Mouse (Mus musculus) lung, postnatal 0 days (tissue): ENCODE results near the gene Gm10024. TPM values are rescaled to one million over a fixed set of nuclear protein-coding genes. Genes with fewer than 3 reads are reported as not detected.
"Not testable (repeated sequence)": the region's sequence is repeated elsewhere in the genome, so short reads cannot be mapped to it uniquely, and the experiment has no call there.

Experiments
- ATAC-seq: fragments of 200-750 bp; cut with Nextera tagmentation; 2 replicates; pipeline ENCODE4 v1.8.0; 2017; ENCODE audit warnings: moderate library complexity
- DNase-seq: peaks from one replicate; pipeline ENCODE4 v3.0.0-alpha.2; 2016; ENCODE audit warnings: low spot score
- H3K27ac ChIP-seq: fragments of 300-500 bp; sonication (generic); 2 replicates; pipeline ENCODE4 v1.5.1; 2014; ENCODE audit warnings: antibody characterized with exemption, mild to moderate bottlenecking, low read length, mixed read lengths
- H3K27me3 ChIP-seq: fragments of 300-500 bp; sonication (generic); replicated peaks from 2 replicates; pipeline ENCODE4 v1.6.1; 2014; ENCODE audit warnings: low read length, mixed read lengths; ENCODE audit not compliant: insufficient read depth
- H3K36me3 ChIP-seq: fragments of 300-500 bp; sonication (generic); 2 replicates; pipeline ENCODE4 v1.6.1; 2014; ENCODE audit warnings: low read length, mixed read lengths; ENCODE audit not compliant: insufficient read depth
- H3K4me1 ChIP-seq: fragments of 300-500 bp; sonication (generic); 2 replicates; pipeline ENCODE4 v1.6.1; 2014; ENCODE audit warnings: antibody characterized with exemption, low read depth, low read length, mixed read lengths; ENCODE audit not compliant: insufficient read depth
- H3K4me2 ChIP-seq: fragments of 300-500 bp; sonication (generic); replicated peaks from 2 replicates; pipeline ENCODE4 v1.6.1; 2014; ENCODE audit warnings: low read depth, mild to moderate bottlenecking, low read length, moderate library complexity, mixed read lengths
- H3K4me3 ChIP-seq: fragments of 300-500 bp; sonication (generic); 2 replicates; pipeline ENCODE4 v1.5.1; 2014; ENCODE audit warnings: low read depth, low read length
- H3K9ac ChIP-seq: fragments of 300-500 bp; sonication (generic); replicated peaks from 2 replicates; pipeline ENCODE4 v1.6.1; 2014; ENCODE audit warnings: low read depth, mild to moderate bottlenecking
- H3K9me3 ChIP-seq: fragments of 300-500 bp; sonication (generic); 2 replicates; pipeline ENCODE4 v1.6.1; 2016; ENCODE audit warnings: low read length, mixed read lengths
- CTCF ChIP-seq: IDR thresholded peaks from 2 replicates; pipeline ENCODE4 v1.5.1; 2016; ENCODE audit warnings: antibody characterized with exemption, mild to moderate bottlenecking
- EP300 ChIP-seq: IDR thresholded peaks from 2 replicates; pipeline ENCODE4 v1.6.1; 2016; ENCODE audit warnings: antibody characterized with exemption, mild to moderate bottlenecking, control low read depth
- WGBS: fragments of 180-500 bp; shearing (Covaris S2); extraction: QIAGEN DNeasy Blood & Tissue Kit; methylation state at CpG from one replicate; pipeline ENCODE4 v1.1.7; 2014; 5-methylcytosine and 5-hydroxymethylcytosine counted together
- polyA plus RNA-seq: library from polyadenylated mRNA; unstranded; fragments of >200 nt; fragmentation: Nextera tagmentation; extraction: Ambion mirVana; gene quantifications from 2 replicates; pipeline ENCODE4 v1.2.1, GENCODE M21; 2015

The Gm10024 gene
- polyA plus RNA-seq, 1 experiment from 2014 or later, result not detected

DNA sequence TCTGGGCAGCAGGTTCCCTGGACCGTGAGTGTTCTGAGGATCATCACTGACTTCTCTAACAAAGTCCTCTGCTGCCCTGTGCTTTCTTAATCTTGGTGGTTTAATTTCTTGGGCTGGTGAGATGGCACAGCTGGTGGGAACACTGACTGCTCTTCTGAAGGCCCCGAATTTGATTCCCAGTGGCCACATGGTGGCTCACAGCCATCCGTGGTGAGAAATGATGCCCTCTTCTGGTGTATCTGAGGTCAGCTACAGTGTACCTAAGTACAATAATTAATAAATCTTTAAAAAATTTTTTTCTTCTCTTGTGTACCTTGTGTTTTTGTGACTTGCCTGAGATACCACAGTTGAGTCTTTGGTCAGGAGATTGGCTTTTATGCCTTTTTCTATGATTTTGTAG is 41.1 kb downstream of the Gm10024 start:
- H3K4me2 ChIP-seq, H3K4me3 ChIP-seq, H3K27me3 ChIP-seq, DNase-seq, H3K9ac ChIP-seq, H3K9me3 ChIP-seq, ATAC-seq, H3K27ac ChIP-seq, H3K4me1 ChIP-seq, H3K36me3 ChIP-seq: not testable (repeated sequence)
- WGBS, result 64% methylated on average over 3 of the region's 3 CpGs
- peak; percentile 27 for TF ChIP-seq CTCF

- Histone ChIP-seq H3K9ac (no peak overlapping the region), H3K4me2 (no peak overlapping the region), H3K9me3 (no peaks in the 10 kb centered on the region), H3K4me1 (no peaks in the 10 kb centered on the region), H3K27me3 (no peaks in the 10 kb centered on the region), H3K4me3 (no peak overlapping the region), H3K36me3 (no peaks in the 10 kb centered on the region), H3K27ac (no peak overlapping the region)
- DNase-seq, result no peak
- TF ChIP-seq EP300, result no peak
- TF ChIP-seq CTCF, result peak; percentile 28; the same call in 1 of the 2 replicates
- ATAC-seq, result no peak
These were observed 42.2 kb downstream of the Gm10024 start for GRCm38 (mm10) chr10:77753448-77753847.

- not testable (repeated sequence) for H3K27me3 ChIP-seq, DNase-seq, ATAC-seq, H3K9me3 ChIP-seq, H3K4me3 ChIP-seq, H3K4me1 ChIP-seq, H3K4me2 ChIP-seq, H3K36me3 ChIP-seq, H3K27ac ChIP-seq, H3K9ac ChIP-seq
- WGBS, result no CpG with 5 or more reads among the region's 1 CpGs
These were observed 48.3 kb downstream of the Gm10024 start, which contains the start of gene Gm3233 for GRCm38 (mm10) chr10:77759582-77759981. Gene Gm3233 (minus strand): TSS chr10:77759682.

Other genes with a start within 250 kb of the Gm10024 start
- 26.8 and 27.2 TPM in 2 replicates for gene Fam207a, start 195.7 kb upstream of the Gm10024 start, polyA plus RNA-seq
- 19.1 and 21.1 TPM in 2 replicates for gene Itgb2, start 181.2 kb upstream of the Gm10024 start, polyA plus RNA-seq
- 189 and 207 TPM in 2 replicates for gene Pttg1ip, start 129.7 kb upstream of the Gm10024 start, polyA plus RNA-seq
- 185 and 209 TPM in 2 replicates for gene Sumo3, start 105.4 kb upstream of the Gm10024 start, polyA plus RNA-seq
- gene Gm49325, start 105.3 kb upstream of the Gm10024 start, polyA plus RNA-seq, result 4.9 and 6.4 TPM in 2 replicates
- gene Ube2g2, start 89.2 kb upstream of the Gm10024 start, polyA plus RNA-seq, result 59.8 and 65.6 TPM in 2 replicates
- 0.12 and 0.13 TPM in 2 replicates for gene Tspear, start 24.9 kb upstream of the Gm10024 start, polyA plus RNA-seq
- not detected in 2 replicates for gene Gm19402, start 20.7 kb upstream of the Gm10024 start, polyA plus RNA-seq
- not detected in 2 replicates for gene Gm9508, start 14.2 kb upstream of the Gm10024 start, polyA plus RNA-seq
- gene Gm10272, start 4.8 kb upstream of the Gm10024 start, polyA plus RNA-seq, result not detected in 2 replicates
- gene Gm10142, start 4.3 kb downstream of the Gm10024 start, polyA plus RNA-seq, result not detected in 2 replicates
- gene Krtap12-1, start 9.1 kb downstream of the Gm10024 start, polyA plus RNA-seq, result not detected in 2 replicates
- gene Gm10100, start 15.0 kb downstream of the Gm10024 start, polyA plus RNA-seq, result not detected in 2 replicates
- not detected in 2 replicates for gene Gm18596, start 31.2 kb downstream of the Gm10024 start, polyA plus RNA-seq
- not detected in 2 replicates for gene Gm9736, start 39.9 kb downstream of the Gm10024 start, polyA plus RNA-seq
- not detected in 2 replicates for gene Gm3233, start 48.2 kb downstream of the Gm10024 start, polyA plus RNA-seq
- gene Gm3238, start 59.9 kb downstream of the Gm10024 start, polyA plus RNA-seq, result not detected in 2 replicates
- gene Gm7138, start 65.5 kb downstream of the Gm10024 start, polyA plus RNA-seq, result not detected in 2 replicates
- not detected in 2 replicates for gene Gm3250, start 71.1 kb downstream of the Gm10024 start, polyA plus RNA-seq
- not detected in 2 replicates for gene Gm7137, start 76.7 kb downstream of the Gm10024 start, polyA plus RNA-seq
- not detected in 2 replicates for gene Gm9639, start 83.6 kb downstream of the Gm10024 start, polyA plus RNA-seq
- not detected in 2 replicates for gene Gm19668, start 87.7 kb downstream of the Gm10024 start, polyA plus RNA-seq
- not detected in 2 replicates for gene Gm9507, start 100.4 kb downstream of the Gm10024 start, polyA plus RNA-seq
- not detected in 2 replicates for gene Gm2696, start 103.2 kb downstream of the Gm10024 start, polyA plus RNA-seq
- gene Krtap10-4, start 115.6 kb downstream of the Gm10024 start, polyA plus RNA-seq, result not detected in 2 replicates
- not detected in 2 replicates for gene Krtap10-10, start 124.5 kb downstream of the Gm10024 start, polyA plus RNA-seq
- not detected in 2 replicates for gene Gm36176, start 135.3 kb downstream of the Gm10024 start, polyA plus RNA-seq
- gene Gm10318, start 141.4 kb downstream of the Gm10024 start, polyA plus RNA-seq, result not detected in 2 replicates
- not detected in 2 replicates for gene Gm3285, start 150.5 kb downstream of the Gm10024 start, polyA plus RNA-seq
- gene Lrrc3, start 191.1 kb downstream of the Gm10024 start, polyA plus RNA-seq, result 1.2 and 1.6 TPM in 2 replicates